Mouse (Mus musculus) lung, embryonic 14.5 days (tissue): ENCODE measurements at regions not wholly inside any gene's neighbourhood (a gene's known extent, or its start where the extent isn't known, plus 50 kb on each side); places are given as distances from the start of the nearest gene placed in this dataset.

Experiments used
- ATAC-seq: fragments of 200-750 bp; cut with Nextera tagmentation; 2 replicates; pipeline ENCODE4 v1.8.0; 2017; ENCODE audit warnings: mild to moderate bottlenecking, moderate TSS enrichment, moderate library complexity; ENCODE audit not compliant: insufficient read depth
- DNase-seq: peaks from one replicate; pipeline ENCODE4 v3.0.0-alpha.2; 2015
- H3K27ac ChIP-seq: fragments of 300-500 bp; sonication (generic); 2 replicates; pipeline ENCODE4 v1.5.1; 2014; ENCODE audit warnings: low read depth, mild to moderate bottlenecking, moderate library complexity
- H3K27me3 ChIP-seq: fragments of 300-500 bp; sonication (generic); 2 replicates; pipeline ENCODE4 v1.6.1; 2014; ENCODE audit warnings: low read length, control low read depth; ENCODE audit not compliant: insufficient read depth
- H3K36me3 ChIP-seq: fragments of 300-500 bp; sonication (generic); 2 replicates; pipeline ENCODE4 v1.6.1; 2014; ENCODE audit warnings: control low read depth; ENCODE audit not compliant: insufficient read depth
- H3K4me1 ChIP-seq: fragments of 300-500 bp; sonication (generic); 2 replicates; pipeline ENCODE4 v1.6.1; 2014; ENCODE audit warnings: antibody characterized with exemption, control low read depth; ENCODE audit not compliant: insufficient read depth
- H3K4me2 ChIP-seq: fragments of 300-500 bp; sonication (generic); 2 replicates; pipeline ENCODE4 v1.6.1; 2014; ENCODE audit warnings: mild to moderate bottlenecking
- H3K4me3 ChIP-seq: fragments of 300-500 bp; sonication (generic); 2 replicates; pipeline ENCODE4 v1.5.1; 2014; ENCODE audit warnings: low read depth, low read length
- H3K9ac ChIP-seq: fragments of 300-500 bp; sonication (generic); 2 replicates; pipeline ENCODE4 v1.6.1; 2014
- H3K9me3 ChIP-seq: fragments of 300-500 bp; sonication (generic); 2 replicates; pipeline ENCODE4 v1.6.1; 2016; ENCODE audit warnings: low read depth, low read length, control low read depth
- CTCF ChIP-seq: IDR thresholded peaks from 2 replicates; pipeline ENCODE4 v1.5.1; 2016; ENCODE audit warnings: antibody characterized with exemption, low read depth
- WGBS: fragments of 180-500 bp; shearing (Covaris S2); extraction: QIAGEN DNeasy Blood & Tissue Kit; methylation state at CpG from one replicate; pipeline ENCODE4 v1.1.7; 2014; 5-methylcytosine and 5-hydroxymethylcytosine counted together

- Histone ChIP-seq H3K4me2 (no peak overlapping the region), H3K27me3 (no peaks in the 10 kb centered on the region), H3K9ac (no peak overlapping the region), H3K4me3 (no peak overlapping the region), H3K4me1 (no peaks in the 10 kb centered on the region), H3K27ac (no peak overlapping the region), H3K36me3 (no peaks in the 10 kb centered on the region), H3K9me3 (no peaks in the 10 kb centered on the region)
- no peak for TF ChIP-seq CTCF
- DNase-seq = no peak
- ATAC-seq = no peak
- 78% methylated on average over 8 of the region's 8 CpGs for WGBS
Observed at GRCm38 (mm10) chr11:6926036-6926435, 88.6 kb upstream of the Gm11983 start.

GRCm38 (mm10) chr11:6924476-6924875, 87.0 kb upstream of the Gm11983 start:
- TF ChIP-seq CTCF = no peak
- DNase-seq (peak; percentile 40), ATAC-seq (no peak; the same call in 1 of the 2 replicates)
- Histone ChIP-seq H3K9ac (no peak overlapping the region), H3K27ac (no peak overlapping the region), H3K9me3 (no peaks in the 10 kb centered on the region), H3K4me1 (no peaks in the 10 kb centered on the region), H3K27me3 (no peaks in the 10 kb centered on the region), H3K4me3 (no peak overlapping the region), H3K4me2 (peak overlapping the region; percentile 51; the same call in 1 of the 2 replicates), H3K36me3 (no peaks in the 10 kb centered on the region)
- 11% methylated on average over 6 of the region's 6 CpGs for WGBS

- Histone ChIP-seq H3K4me3 (no peak overlapping the region), H3K27ac (no peak overlapping the region), H3K4me2 (peak overlapping the region; percentile 51), H3K9me3 (no peaks in the 10 kb centered on the region), H3K27me3 (no peaks in the 10 kb centered on the region), H3K9ac (0 out of 2 replicates have a peak overlapping the region, but pooled peaks have one; percentile 5), H3K4me1 (no peaks in the 10 kb centered on the region), H3K36me3 (no peaks in the 10 kb centered on the region)
- ATAC-seq (peak; percentile 82), DNase-seq (peak; percentile 72)
- 8% methylated on average over 6 of the region's 6 CpGs for WGBS
- no peak for TF ChIP-seq CTCF
Observed at GRCm38 (mm10) chr11:6923917-6924316, 86.5 kb upstream of the Gm11983 start.

- TF ChIP-seq CTCF = 0 out of 2 replicates have a peak, but pooled peaks have one; percentile 14
- H3K4me2 ChIP-seq = no peak overlapping the region
- no peaks in the 10 kb centered on the region for H3K4me1 ChIP-seq
- no peak overlapping the region for H3K4me3 ChIP-seq
- no peak for ATAC-seq
- 89% methylated on average over 1 of the region's 1 CpGs for WGBS
- no peaks in the 10 kb centered on the region for H3K36me3 ChIP-seq
- no peak overlapping the region for H3K27ac ChIP-seq
- peaks cover 3% of the 10 kb centered on the region; the same call in 1 of the 2 replicates for H3K9me3 ChIP-seq
- no peaks in the 10 kb centered on the region for H3K27me3 ChIP-seq
- DNase-seq = no peak
- no peak overlapping the region for H3K9ac ChIP-seq
Observed at GRCm38 (mm10) chr11:6918546-6918945, 81.1 kb upstream of the Gm11983 start.

- 45% methylated on average over 5 of the region's 5 CpGs for WGBS
- Histone ChIP-seq H3K36me3 (no peaks in the 10 kb centered on the region), H3K27ac (no peak overlapping the region), H3K4me2 (no peak overlapping the region), H3K27me3 (no peaks in the 10 kb centered on the region), H3K4me3 (no peak overlapping the region), H3K4me1 (no peaks in the 10 kb centered on the region), H3K9ac (no peak overlapping the region), H3K9me3 (no peaks in the 10 kb centered on the region)
- no peak for ATAC-seq
- TF ChIP-seq CTCF = no peak
- no peak for DNase-seq
Observed at GRCm38 (mm10) chr11:6905630-6906029, 68.2 kb upstream of the Gm11983 start.

- no peak overlapping the region for H3K9ac ChIP-seq
- no peaks in the 10 kb centered on the region for H3K27me3 ChIP-seq
- WGBS = 51% methylated on average over 3 of the region's 3 CpGs
- no peak overlapping the region for H3K4me3 ChIP-seq
- DNase-seq (peak; percentile 26), ATAC-seq (peak; percentile 65; the same call in 1 of the 2 replicates)
- TF ChIP-seq CTCF = no peak
- H3K27ac ChIP-seq = no peak overlapping the region
- H3K36me3 ChIP-seq = no peaks in the 10 kb centered on the region
- H3K4me1 ChIP-seq = no peaks in the 10 kb centered on the region
- H3K4me2 ChIP-seq = no peak overlapping the region
- no peaks in the 10 kb centered on the region for H3K9me3 ChIP-seq
Observed at GRCm38 (mm10) chr11:6902991-6903390, 65.5 kb upstream of the Gm11983 start.

- no peak for ATAC-seq
- H3K4me1 ChIP-seq = no peaks in the 10 kb centered on the region
- no peaks in the 10 kb centered on the region for H3K9me3 ChIP-seq
- no peak overlapping the region for H3K4me2 ChIP-seq
- DNase-seq = no peak
- H3K27ac ChIP-seq = no peak overlapping the region
- no peak overlapping the region for H3K9ac ChIP-seq
- H3K27me3 ChIP-seq = no peaks in the 10 kb centered on the region
- no peak overlapping the region for H3K4me3 ChIP-seq
- WGBS = 66% methylated on average over 3 of the region's 3 CpGs
- H3K36me3 ChIP-seq = no peaks in the 10 kb centered on the region
- TF ChIP-seq CTCF = no peak
Observed at GRCm38 (mm10) chr11:6902271-6902670, 64.8 kb upstream of the Gm11983 start.
